In genomic region chr2:61297135-61297534, GRCm38 (mm10) we compare ENCODE assay signal across 13 mouse cellular contexts.
DNase-seq lines count a peak whose midpoint lies in the region; ATAC-seq and TF ChIP-seq lines count a peak whose summit lies in the region.
"Had no signal": no experiment of that assay in that cellular context is flagged by ENCODE, and none has a peak within 500 bp of the region (broad histone marks: within the 10 kb centered on the region; RNA-seq: fewer than 3 reads in every experiment).

No protein-coding gene starts in this region.

- DNase-seq in kidney, adult 2 months: peak; percentile 83
- DNase-seq in adrenal gland, adult (ENCODE audit: inconsistent age in 2 of 2, low spot score in 1 of 2): peak; percentile 84 to 96
- DNase-seq in gonadal fat pad, adult 2 months (ENCODE audit: low read depth): peak; percentile 60
- DNase-seq in lung, postnatal 14 days: peak; percentile 55
- DNase-seq in neural tube, embryonic 10.5 days (ENCODE audit: extremely low spot score, low spot score): no peak
- no peak for DNase-seq in B cell, adult 2 months
- DNase-seq: cerebellum, adult 11 months; thymus, postnatal 4 days had no signal

- no peak for TF ChIP-seq POLR2A in kidney, adult 2 months (IDR thresholded peaks at IDR 0.05; ENCODE audit: low read depth, low read length)

- H3K9me3 ChIP-seq in kidney, embryonic 14.5 days (ENCODE audit: control insufficient read depth, low read length): no peaks in the 10 kb centered on the region
- H3K9me3 ChIP-seq: embryonic facial prominence, embryonic 10.5 days; forebrain, embryonic 15.5 days; liver, embryonic 15.5 days had no signal

- peak overlapping the region; percentile 86 for H3K27ac ChIP-seq in kidney, adult 2 months (ENCODE audit: insufficient read depth, low read depth, low read length)
- no peak overlapping the region for H3K27ac ChIP-seq in kidney, embryonic 14.5 days (ENCODE audit: low read depth, low read length)
- H3K27ac ChIP-seq: embryonic facial prominence, embryonic 10.5 days; forebrain, embryonic 15.5 days; left cerebral cortex, adult 2 months; liver, embryonic 15.5 days had no signal

- H3K4me3 ChIP-seq in kidney, adult 2 months (ENCODE audit: insufficient read depth, low read depth, low read length): no peak overlapping the region
- no peak overlapping the region for H3K4me3 ChIP-seq in kidney, embryonic 14.5 days (ENCODE audit: low read length)
- H3K4me3 ChIP-seq: embryonic facial prominence, embryonic 10.5 days; forebrain, embryonic 15.5 days; left cerebral cortex, adult 2 months; liver, embryonic 15.5 days had no signal

- TF ChIP-seq CTCF in kidney, adult 2 months (conservative IDR thresholded peaks at IDR 0.05; ENCODE audit: insufficient read depth, insufficient read length, low read depth, low read length): no peak

- no peak overlapping the region for H3K9ac ChIP-seq in kidney, embryonic 14.5 days (ENCODE audit: low read depth, low read length)
- H3K9ac ChIP-seq: forebrain, embryonic 15.5 days; liver, embryonic 15.5 days had no signal

- peaks cover 6% of the 10 kb centered on the region; the same call in 1 of the 2 replicates for H3K4me1 ChIP-seq in kidney, adult 2 months (ENCODE audit: control insufficient read depth, insufficient read depth, low read length)
- 0 out of 2 replicates have a peak, but pooled peaks cover 4% of the 10 kb centered on the region for H3K4me1 ChIP-seq in kidney, embryonic 14.5 days (ENCODE audit: control insufficient read depth, insufficient read depth, low read length)
- H3K4me1 ChIP-seq: liver, embryonic 15.5 days had no signal

- no peak for ATAC-seq in kidney, embryonic 14.5 days (ENCODE audit: low FRiP score, low TSS enrichment)
- ATAC-seq: forebrain, embryonic 15.5 days had no signal

- WGBS in kidney, adult 2 months: 51% methylated on average over 5 of the region's 5 CpGs
- 64% methylated on average over 5 of the region's 5 CpGs for WGBS in kidney, embryonic 14.5 days

- no peak overlapping the region for H3K4me2 ChIP-seq in kidney, embryonic 14.5 days (replicated peaks; ENCODE audit: low read depth, low read length)
- H3K4me2 ChIP-seq: forebrain, embryonic 15.5 days; liver, embryonic 15.5 days had no signal

- no peaks in the 10 kb centered on the region for H3K27me3 ChIP-seq in kidney, adult 2 months (replicated peaks; ENCODE audit: control insufficient read depth, insufficient read depth, low read length)
- H3K27me3 ChIP-seq in kidney, embryonic 14.5 days (ENCODE audit: control insufficient read depth, insufficient read depth, low read length): no peaks in the 10 kb centered on the region
- H3K27me3 ChIP-seq: forebrain, embryonic 15.5 days; liver, embryonic 15.5 days had no signal

- H3K36me3 ChIP-seq in kidney, adult 2 months (ENCODE audit: control insufficient read depth, insufficient read depth, low read length): no peaks in the 10 kb centered on the region
- no peaks in the 10 kb centered on the region for H3K36me3 ChIP-seq in kidney, embryonic 14.5 days (ENCODE audit: control insufficient read depth, insufficient read depth, low read length)
- H3K36me3 ChIP-seq: embryonic facial prominence, embryonic 10.5 days; forebrain, embryonic 15.5 days; liver, embryonic 15.5 days had no signal

Comparison
In these comparisons a context has a peak if more than half of its experiments do, and no peak if none do; other contexts are left out.
1. DNase-seq: peak in kidney, adult 2 months (single experiment), adrenal gland, adult (2 of 2), gonadal fat pad, adult 2 months (single experiment) and lung, postnatal 14 days (single experiment); none in neural tube, embryonic 10.5 days (single experiment) and B cell, adult 2 months (0 of 2).